Mouse (Mus musculus) liver, embryonic 14.5 days (tissue): ENCODE measurements at regions not wholly inside any gene's neighbourhood (a gene's known extent, or its start where the extent isn't known, plus 50 kb on each side); places are given as distances from the start of the nearest gene placed in this dataset.

Experiments
- CTCF ChIP-seq: IDR thresholded peaks from 2 replicates; pipeline ENCODE4 v1.5.1; 2016; ENCODE audit warnings: antibody characterized with exemption, low read depth, control low read depth
- EP300 ChIP-seq: IDR thresholded peaks from 2 replicates; pipeline ENCODE4 v1.6.1; 2016; ENCODE audit warnings: antibody characterized with exemption, low read depth

DNA sequence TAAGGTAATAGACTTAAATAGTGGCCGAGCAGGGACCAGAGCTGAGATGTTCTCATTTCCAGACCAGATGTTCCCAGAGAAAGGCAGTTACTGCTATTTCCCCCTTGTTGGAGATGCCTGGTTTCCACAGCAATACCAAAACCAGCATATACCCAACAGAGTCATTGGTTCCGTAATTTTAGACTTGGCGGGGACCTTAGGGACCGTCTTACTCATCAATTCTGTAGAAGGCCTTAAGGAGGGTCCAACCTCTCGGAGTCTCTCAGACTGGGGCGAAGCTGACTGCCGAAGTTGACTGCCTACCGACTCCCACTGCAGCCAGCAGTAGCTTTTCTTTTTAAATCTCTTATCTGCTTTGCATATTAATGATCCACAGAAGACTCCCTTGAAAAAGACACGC lies 95.1 kb upstream of the Foxn2 start:
- no peak for TF ChIP-seq EP300
- TF ChIP-seq CTCF = no peak
